Mouse (Mus musculus) midbrain, embryonic 14.5 days (tissue): ENCODE measurements around the gene Orai2. TPM values are rescaled to one million over a fixed set of nuclear protein-coding genes. Genes with fewer than 3 reads are reported as not detected.

Experiments used
- ATAC-seq: fragments of 200-750 bp; cut with Nextera tagmentation; 2 replicates; pipeline ENCODE4 v1.8.0; 2017; ENCODE audit warnings: moderate number of reproducible peaks, moderate library complexity; ENCODE audit not compliant: low FRiP score, low TSS enrichment
- DNase-seq: peaks from one replicate; pipeline ENCODE4 v3.0.0-alpha.2; 2015
- H3K27ac ChIP-seq: fragments of 300-500 bp; sonication (generic); replicated peaks from 2 replicates; pipeline ENCODE4 v1.5.1; 2014; ENCODE audit warnings: mild to moderate bottlenecking, low read depth, low read length, moderate library complexity
- H3K27me3 ChIP-seq: fragments of 300-500 bp; sonication (generic); 2 replicates; pipeline ENCODE4 v1.6.1; 2014; ENCODE audit warnings: low read length, control low read depth, mixed read lengths; ENCODE audit not compliant: control insufficient read depth, insufficient read depth
- H3K36me3 ChIP-seq: fragments of 300-500 bp; sonication (generic); 2 replicates; pipeline ENCODE4 v1.6.1; 2014; ENCODE audit warnings: low read length, control low read depth; ENCODE audit not compliant: control insufficient read depth, insufficient read depth
- H3K4me1 ChIP-seq: fragments of 300-500 bp; sonication (generic); 2 replicates; pipeline ENCODE4 v1.6.1; 2014; ENCODE audit warnings: mild to moderate bottlenecking, antibody characterized with exemption, low read length, control low read depth; ENCODE audit not compliant: control insufficient read depth, insufficient read depth
- H3K4me2 ChIP-seq: fragments of 300-500 bp; sonication (generic); 2 replicates; pipeline ENCODE4 v1.6.1; 2014; ENCODE audit warnings: mild to moderate bottlenecking, low read length, moderate library complexity
- H3K4me3 ChIP-seq: fragments of 300-500 bp; sonication (generic); replicated peaks from 2 replicates; pipeline ENCODE4 v1.5.1; 2014; ENCODE audit warnings: low read depth, low read length
- H3K9ac ChIP-seq: fragments of 300-500 bp; sonication (generic); replicated peaks from 2 replicates; pipeline ENCODE4 v1.6.1; 2014; ENCODE audit warnings: mild to moderate bottlenecking, low read length, moderate library complexity
- H3K9me3 ChIP-seq: fragments of 300-500 bp; sonication (generic); 2 replicates; pipeline ENCODE4 v1.6.1; 2016; ENCODE audit warnings: low read length, control low read depth, mixed read lengths; ENCODE audit not compliant: control insufficient read depth
- WGBS: fragments of 180-500 bp; shearing (Covaris S2); extraction: QIAGEN DNeasy Blood & Tissue Kit; methylation state at CpG from one replicate; pipeline ENCODE4 v1.1.7; 2014; 5-methylcytosine and 5-hydroxymethylcytosine counted together
- microRNA-seq: library from miRNA; unstranded; fragments of <30 nt; microRNA quantifications from one replicate; pipeline ENCODE4, GENCODE M21; 2016
- polyA plus RNA-seq: library from polyadenylated mRNA; unstranded; fragments of >200 nt; fragmentation: Nextera tagmentation; extraction: Ambion mirVana; gene quantifications from 2 replicates; pipeline ENCODE4 v1.2.1, GENCODE M21; 2014

Gene Orai2
- polyA plus RNA-seq, 1 experiment from 2014 or later, result 38.2 TPM

GRCm38 (mm10) chr5:136108486-136108885, 62.0 kb downstream of the Orai2 start:
- no peak overlapping the region for H3K9ac ChIP-seq
- H3K4me3 ChIP-seq, result no peak overlapping the region
- H3K27ac ChIP-seq, result no peak overlapping the region
- H3K27me3 ChIP-seq, result peaks cover 5% of the 10 kb centered on the region; the same call in 1 of the 2 replicates
- 0 out of 2 replicates have a peak, but pooled peaks cover 2% of the 10 kb centered on the region for H3K36me3 ChIP-seq
- DNase-seq (no peak), ATAC-seq (no peak)
- no peak overlapping the region for H3K4me2 ChIP-seq
- H3K4me1 ChIP-seq, result no peaks in the 10 kb centered on the region
- no peaks in the 10 kb centered on the region for H3K9me3 ChIP-seq
- WGBS, result 63% methylated on average over 2 of the region's 2 CpGs

GRCm38 (mm10) chr5:136104511-136104910, 66.0 kb downstream of the Orai2 start:
- Histone ChIP-seq H3K27ac (no peak overlapping the region), H3K4me3 (no peak overlapping the region), H3K27me3 (peaks cover 13% of the 10 kb centered on the region; the same call in 1 of the 2 replicates), H3K36me3 (0 out of 2 replicates have a peak, but pooled peaks cover 2% of the 10 kb centered on the region), H3K4me2 (no peak overlapping the region), H3K4me1 (no peaks in the 10 kb centered on the region), H3K9ac (no peak overlapping the region), H3K9me3 (no peaks in the 10 kb centered on the region)
- peak; percentile 26 for DNase-seq
- WGBS, result 83% methylated on average over 5 of the region's 5 CpGs
- no peak for ATAC-seq

GRCm38 (mm10) chr5:136102099-136102820, 68.3 kb downstream of the Orai2 start:
- Histone ChIP-seq H3K4me2 (peak overlapping the region; percentile 61), H3K27me3 (peaks cover 13% of the 10 kb centered on the region; the same call in 1 of the 2 replicates), H3K27ac (no peak overlapping the region), H3K9me3 (no peaks in the 10 kb centered on the region), H3K9ac (peak overlapping the region; percentile 36; the same call in 1 of the 2 replicates), H3K4me1 (no peaks in the 10 kb centered on the region), H3K36me3 (0 out of 2 replicates have a peak, but pooled peaks cover 2% of the 10 kb centered on the region), H3K4me3 (peak overlapping the region; percentile 34)
- DNase-seq (peak; percentile 92), ATAC-seq (peak; percentile 82)
- WGBS, result 5% methylated on average over 41 of the region's 41 CpGs

- H3K27me3 ChIP-seq, result peaks cover 8% of the 10 kb centered on the region; the same call in 1 of the 2 replicates
- DNase-seq (no peak), ATAC-seq (no peak)
- no peaks in the 10 kb centered on the region for H3K9me3 ChIP-seq
- no peak overlapping the region for H3K27ac ChIP-seq
- 87% methylated on average over 10 of the region's 10 CpGs for WGBS
- no peaks in the 10 kb centered on the region for H3K36me3 ChIP-seq
- H3K4me2 ChIP-seq, result no peak overlapping the region
- no peak overlapping the region for H3K4me3 ChIP-seq
- H3K9ac ChIP-seq, result no peak overlapping the region
- H3K4me1 ChIP-seq, result no peaks in the 10 kb centered on the region
Observed at GRCm38 (mm10) chr5:136098536-136098935, 72.0 kb downstream of the Orai2 start.

Small RNA genes lying within 50 kb of the gene (microRNA-seq; reads per million reads assigned to microRNA genes)
- 0.88 reads per million for gene Mir7035

Other genes starting within 250 kb of the Orai2 start
- gene Ywhag, start 236.1 kb downstream of the Orai2 start, polyA plus RNA-seq, result 420 and 582 TPM in 2 replicates
- gene Ssc4d, start 196.2 kb downstream of the Orai2 start, polyA plus RNA-seq, result 1.4 and 1.9 TPM in 2 replicates
- gene Zp3, start 190.6 kb downstream of the Orai2 start, polyA plus RNA-seq, result 0.16 TPM in 1 of 2 replicates, not detected in the other
- gene Dtx2, start 175.9 kb downstream of the Orai2 start, polyA plus RNA-seq, result 23.0 and 24.0 TPM in 2 replicates
- gene Upk3b, start 132.2 kb downstream of the Orai2 start, polyA plus RNA-seq, result not detected in 2 replicates
- gene Upk3bl, start 116.2 kb downstream of the Orai2 start, polyA plus RNA-seq, result not detected in 2 replicates
- gene Rasa4, start 86.8 kb downstream of the Orai2 start, polyA plus RNA-seq, result 16.9 and 17.1 TPM in 2 replicates
- 233 and 265 TPM in 2 replicates for gene Polr2j, start 54.1 kb downstream of the Orai2 start, polyA plus RNA-seq
- gene Lrwd1, start 34.6 kb downstream of the Orai2 start, polyA plus RNA-seq, result 22.7 and 24.5 TPM in 2 replicates
- 16.8 and 20.0 TPM in 2 replicates for gene Alkbh4, start 34.6 kb downstream of the Orai2 start, polyA plus RNA-seq
- gene Prkrip1, start 28.2 kb upstream of the Orai2 start, polyA plus RNA-seq, result 60.8 and 67.1 TPM in 2 replicates
- gene Sh2b2, start 75.8 kb upstream of the Orai2 start, polyA plus RNA-seq, result 23.9 and 30.8 TPM in 2 replicates